Mouse (Mus musculus): ENCODE measurements at regions not wholly inside any gene's neighbourhood (a gene's known extent, or its start where the extent isn't known, plus 50 kb on each side); places are given as distances from the start of the nearest gene placed in this dataset.
A peak's percentile ranks its signal among the peaks of the same experiment; 100 is the strongest.

- no peak for DNase-seq
Observed at GRCm38 (mm10) chr4:26273754-26274153, 72.9 kb downstream of the Manea start.

- DNase-seq: no peak
Observed at GRCm38 (mm10) chr4:26259230-26260029, 87.3 kb downstream of the Manea start.

GRCm38 (mm10) chr4:26255889-26256288 lies 90.8 kb downstream of the Manea start:
- DNase-seq: no peak

GRCm38 (mm10) chr4:26247925-26248856 lies 98.5 kb downstream of the Manea start:
- DNase-seq: peak; percentile 65

GRCm38 (mm10) chr4:26223267-26223666 lies 123.4 kb downstream of the Manea start:
- DNase-seq: no peak

Data from lung, postnatal 14 days (tissue).